Mouse (Mus musculus) erythroblast, embryonic 14.5 days (primary cell): ENCODE data around the gene Cct8l1.

Experiments used
- GATA1 ChIP-seq: IDR thresholded peaks from 2 replicates; pipeline ENCODE4 v1.6.1; 2012; ENCODE audit warnings: low read length, inconsistent platforms, mixed read lengths
- TAL1 ChIP-seq: IDR thresholded peaks from 3 replicates; pipeline ENCODE4 v1.6.1; 2012; ENCODE audit warnings: low read length, inconsistent platforms, mixed read lengths

DNA sequence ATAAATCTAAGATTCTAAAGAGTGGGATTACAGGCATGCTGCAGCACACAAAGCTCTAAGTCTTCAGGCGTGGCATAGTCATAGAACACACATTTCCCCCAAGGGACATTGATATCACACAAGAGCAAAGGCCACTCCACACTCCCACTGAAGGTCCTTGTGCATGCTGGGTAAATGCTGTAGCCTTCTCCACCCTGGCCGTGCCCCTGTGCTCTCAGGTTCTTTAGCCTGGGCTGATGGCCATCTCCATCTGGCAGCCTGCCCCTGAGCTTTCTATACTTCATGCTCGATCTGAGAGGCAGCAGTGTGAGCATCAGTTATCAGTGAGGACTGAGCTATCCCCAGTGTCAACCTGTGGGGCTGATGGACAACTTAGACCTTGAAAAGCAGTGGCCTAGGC lies 4.0 kb downstream of the Cct8l1 start:
- no peak for TF ChIP-seq TAL1
- no peak for TF ChIP-seq GATA1
